Mouse (Mus musculus) gastrocnemius, adult 8-10 months (tissue): ENCODE measurements at regions not wholly inside any gene's neighbourhood (a gene's known extent, or its start where the extent isn't known, plus 50 kb on each side); places are given as distances from the start of the nearest gene placed in this dataset.

Source experiments
- DNase-seq, 2 experiments: peaks; one replicate each; pipeline ENCODE4 v3.0.0; 2022; ENCODE audit warnings: low spot score in 2 of 2

- DNase-seq: no peak
Observed at GRCm38 (mm10) chr3:136449364-136449763, 123.5 kb upstream of the Bank1 start.

GRCm38 (mm10) chr3:136444598-136444997 lies 118.7 kb upstream of the Bank1 start:
- DNase-seq: no peak

- no peak for DNase-seq
Observed at GRCm38 (mm10) chr3:136442099-136442498, 116.2 kb upstream of the Bank1 start.

- DNase-seq: no peak
Observed at GRCm38 (mm10) chr3:136439907-136440645, 114.2 kb upstream of the Bank1 start.

- DNase-seq: no peak
Observed at GRCm38 (mm10) chr3:136439350-136439749, 113.5 kb upstream of the Bank1 start.

GRCm38 (mm10) chr3:136434407-136434806 lies 108.5 kb upstream of the Bank1 start:
- DNase-seq: no peak

GRCm38 (mm10) chr3:136432072-136432471 lies 106.2 kb upstream of the Bank1 start:
- no peak for DNase-seq

GRCm38 (mm10) chr3:136427427-136427826 lies 101.6 kb upstream of the Bank1 start:
- DNase-seq: no peak

GRCm38 (mm10) chr3:136426539-136427194 lies 100.8 kb upstream of the Bank1 start:
- no peak for DNase-seq

- DNase-seq: peak; percentile 11
Observed at GRCm38 (mm10) chr3:136421969-136422614, 96.2 kb upstream of the Bank1 start.

- DNase-seq: no peak
Observed at GRCm38 (mm10) chr3:136405606-136406005, 79.7 kb upstream of the Bank1 start.

- DNase-seq: no peak
Observed at GRCm38 (mm10) chr3:136383282-136383681, 57.4 kb upstream of the Bank1 start.

GRCm38 (mm10) chr3:136380644-136381043 lies 54.8 kb upstream of the Bank1 start:
- DNase-seq: no peak

GRCm38 (mm10) chr3:136379741-136380398 lies 54.0 kb upstream of the Bank1 start:
- DNase-seq: no peak

- DNase-seq: no peak
Observed at GRCm38 (mm10) chr3:136376893-136377292, 51.0 kb upstream of the Bank1 start.
